Mouse (Mus musculus) lung, postnatal 25 days (tissue): ENCODE measurements at regions not wholly inside any gene's neighbourhood (a gene's known extent, or its start where the extent isn't known, plus 50 kb on each side); places are given as distances from the start of the nearest gene placed in this dataset.

ENCODE experiments used
- DNase-seq: peaks from one replicate; pipeline ENCODE4 v3.0.0; 2022; ENCODE audit warnings: low spot score

DNA sequence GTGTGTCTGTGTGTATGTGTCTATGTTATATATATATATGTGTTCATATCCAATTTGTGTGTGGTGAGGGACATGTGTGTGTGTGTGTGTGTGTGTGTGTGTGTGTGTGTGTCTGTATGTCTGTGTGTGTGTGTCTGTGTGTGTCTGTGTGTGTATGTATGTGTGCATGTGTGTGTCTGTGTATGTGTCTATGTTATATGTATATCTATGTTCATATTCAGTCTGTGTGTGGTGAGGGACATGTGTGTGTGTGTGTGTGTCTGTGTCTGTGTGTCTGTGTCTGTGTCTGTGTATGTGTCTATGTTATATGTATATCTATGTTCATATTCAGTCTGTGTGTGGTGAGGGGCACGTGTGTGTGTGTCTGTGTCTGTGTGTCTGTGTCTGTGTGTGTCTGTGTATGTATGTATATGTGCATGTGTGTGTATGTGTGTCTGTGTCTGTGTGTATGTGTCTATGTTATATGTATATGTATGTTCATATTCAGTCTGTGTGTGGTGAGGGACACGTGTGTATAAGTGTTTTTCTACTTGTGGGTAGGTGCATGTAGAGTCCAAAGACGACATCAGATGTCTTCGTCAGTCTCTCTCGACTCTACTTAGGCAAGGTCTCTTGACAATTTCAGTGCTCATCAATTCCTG, 370.5 kb upstream of the Slc7a11 start:
- no peak for DNase-seq

DNA sequence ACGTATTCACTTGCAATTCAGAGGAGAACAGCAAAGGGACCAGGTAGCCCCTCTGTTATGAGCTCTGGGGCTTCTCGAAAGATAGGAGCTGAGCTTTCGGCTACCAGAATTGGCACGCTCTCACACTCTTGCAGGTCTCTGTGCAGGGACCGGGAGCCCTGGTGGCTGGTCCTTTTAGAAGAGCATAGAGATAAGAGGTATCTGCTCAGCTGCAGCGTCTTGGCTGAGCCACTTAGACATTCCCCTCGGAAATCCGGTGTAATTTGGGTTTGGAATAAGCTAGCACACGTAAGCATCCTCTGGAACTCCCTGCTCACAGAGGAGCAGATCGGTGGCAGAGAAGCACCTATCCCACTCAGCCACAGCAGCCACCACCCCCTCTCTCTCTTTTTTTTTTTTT, 372.3 kb upstream of the Slc7a11 start:
- no peak for DNase-seq

DNA sequence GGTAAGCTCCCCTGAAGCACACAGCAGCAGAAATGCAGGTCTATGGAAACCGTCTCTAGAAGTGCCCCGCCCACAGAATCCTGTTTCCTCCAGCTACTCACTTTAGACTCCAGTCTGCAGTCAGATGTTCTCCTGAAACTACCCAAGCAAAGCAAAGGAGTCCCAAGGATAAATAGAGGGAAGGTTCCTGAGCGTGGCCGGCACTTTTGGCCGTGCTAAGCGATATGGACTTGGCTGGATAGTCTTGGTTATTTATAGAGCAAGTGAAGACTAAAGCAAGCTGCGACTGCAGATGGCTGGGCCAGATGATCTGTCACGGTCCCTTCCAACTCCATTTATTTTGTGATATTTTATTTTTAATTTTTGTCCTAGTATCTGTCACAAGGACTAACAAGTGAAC, 373.1 kb upstream of the Slc7a11 start:
- DNase-seq = no peak

DNA sequence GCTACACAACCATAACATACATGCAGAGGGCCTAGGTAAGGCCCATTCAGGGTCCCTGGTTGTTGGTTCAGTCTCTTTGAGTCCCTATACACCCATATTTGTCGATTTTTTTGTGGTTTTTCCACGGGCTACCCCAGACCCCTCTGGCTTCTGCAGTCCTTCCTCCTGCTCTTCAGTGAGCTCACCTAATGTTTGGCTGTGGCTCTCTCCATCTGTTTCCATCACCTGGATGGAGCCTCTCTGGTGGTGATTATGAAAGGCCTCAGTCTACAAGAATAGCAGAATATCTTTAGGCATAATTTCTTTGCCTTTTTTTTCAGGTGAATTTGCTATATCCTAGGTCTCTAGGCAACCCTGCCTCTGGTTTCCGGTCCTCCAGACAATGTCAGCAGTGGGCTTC, 373.9 kb upstream of the Slc7a11 start:
- DNase-seq = no peak

DNA sequence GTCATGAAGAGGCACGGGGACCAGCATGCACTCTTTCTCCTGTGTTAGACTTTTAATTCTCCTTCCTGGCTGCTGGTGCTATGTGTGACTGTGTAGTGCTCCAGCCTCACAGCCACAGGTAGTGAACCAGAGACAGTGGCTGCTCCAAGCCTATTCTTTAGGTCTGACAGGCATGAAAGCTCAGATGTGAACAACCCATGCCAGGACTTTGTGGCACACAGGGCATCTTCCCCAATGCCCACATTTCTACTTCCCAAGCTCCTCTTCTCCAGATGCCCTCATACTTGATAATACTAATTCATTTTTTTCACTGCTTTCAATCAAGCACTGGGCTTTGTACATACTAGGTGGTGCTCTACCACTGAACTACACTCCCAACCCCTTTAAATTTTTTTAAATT, 377.4 kb upstream of the Slc7a11 start:
- DNase-seq = no peak

DNA sequence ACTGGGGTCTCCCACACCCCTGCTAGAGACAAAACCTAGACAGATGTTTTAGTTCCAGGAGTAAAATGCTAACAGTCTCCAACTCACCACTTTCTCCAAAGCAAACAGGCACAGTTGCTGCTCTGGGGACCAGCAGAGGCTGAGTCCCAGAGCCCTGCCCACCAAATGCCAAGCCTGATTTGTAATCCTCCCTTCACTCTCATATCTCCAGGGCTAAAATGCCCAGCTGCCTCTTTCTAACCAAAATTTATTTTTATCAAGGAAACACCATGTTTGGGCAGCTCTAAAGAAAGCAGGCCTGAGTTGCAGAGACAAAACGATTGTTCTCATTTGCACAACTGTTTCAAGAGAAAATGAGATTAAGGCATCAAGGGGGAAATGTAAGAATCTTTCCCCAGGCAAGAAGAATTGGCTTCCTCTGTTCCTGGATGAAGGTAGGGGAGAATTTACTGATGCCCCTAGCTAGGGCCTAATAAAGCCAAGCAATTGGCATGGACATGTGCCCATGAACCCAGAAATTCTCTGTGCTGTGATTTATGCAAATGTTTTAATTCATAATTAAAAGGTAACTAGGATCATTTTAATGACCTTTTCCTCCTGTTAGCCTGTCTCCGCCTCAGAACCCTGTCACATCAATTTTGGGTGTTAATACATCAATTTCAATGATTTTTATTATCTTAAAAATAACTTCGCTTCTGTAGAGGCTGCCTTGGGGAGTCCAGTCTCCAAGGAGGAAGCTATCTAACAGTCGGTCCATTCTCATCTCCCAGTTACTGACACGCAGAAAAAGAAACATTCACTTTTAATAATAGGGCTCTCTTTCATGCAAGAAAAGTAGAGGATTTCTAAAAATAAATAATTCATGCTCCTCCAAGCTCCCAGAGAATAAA, 382.4 kb upstream of the Slc7a11 start:
- DNase-seq = no peak

DNA sequence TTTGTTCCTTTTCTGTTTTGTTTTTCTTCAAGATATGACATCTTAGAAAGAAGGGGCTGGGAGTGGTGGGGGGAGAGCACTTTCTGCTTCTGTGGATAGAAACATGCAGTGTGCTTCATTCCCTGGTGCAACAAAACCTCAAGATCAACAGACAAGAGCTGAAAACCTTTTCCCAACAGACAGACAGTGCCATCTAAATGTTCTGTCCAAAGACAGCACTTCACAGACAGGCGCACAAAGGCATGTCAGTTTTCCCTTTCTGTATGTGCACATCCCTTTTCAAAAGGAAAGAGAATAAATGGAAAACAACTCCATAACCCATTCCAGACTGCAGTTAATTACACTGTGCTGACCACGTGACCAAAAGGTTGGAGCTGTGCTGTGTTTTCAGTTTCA, 383.0 kb upstream of the Slc7a11 start:
- DNase-seq = no peak

DNA sequence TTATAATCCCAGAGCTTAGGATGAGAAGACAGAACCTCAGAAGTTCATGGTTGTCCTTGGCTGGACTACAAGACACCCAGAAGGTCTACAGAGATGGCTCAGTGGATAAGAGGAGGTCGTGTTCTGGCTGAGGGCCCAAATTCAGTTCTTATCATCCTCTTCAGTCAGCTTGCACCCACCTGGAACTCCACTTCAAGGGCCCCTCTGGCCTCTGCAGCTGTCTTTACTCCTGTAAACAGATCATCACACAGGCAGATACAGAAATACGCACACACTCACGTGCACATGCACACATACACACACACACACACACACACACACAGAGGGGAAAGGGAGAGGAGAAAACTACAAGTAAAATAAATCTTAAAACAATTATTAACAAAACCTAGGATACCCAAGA, 385.8 kb upstream of the Slc7a11 start:
- no peak for DNase-seq

DNA sequence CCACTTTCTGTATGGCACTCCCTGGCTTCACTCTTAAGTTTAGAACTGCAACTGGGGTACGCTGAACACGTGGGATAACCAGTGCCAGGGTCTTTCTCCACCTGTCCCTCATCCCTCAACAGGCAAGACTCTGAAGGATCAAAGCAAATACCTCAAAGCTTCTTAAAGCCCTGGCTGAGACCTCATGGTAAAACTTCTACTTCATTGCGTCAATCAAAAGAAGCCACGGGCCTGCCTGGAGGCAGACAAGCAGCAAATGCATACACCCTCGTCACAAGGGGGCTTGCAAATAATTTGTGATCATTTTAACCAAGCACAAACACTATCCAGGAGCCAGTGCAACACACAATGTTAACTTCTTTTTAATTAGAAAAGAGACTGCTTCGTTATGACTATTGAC, 387.0 kb upstream of the Slc7a11 start:
- no peak for DNase-seq

DNA sequence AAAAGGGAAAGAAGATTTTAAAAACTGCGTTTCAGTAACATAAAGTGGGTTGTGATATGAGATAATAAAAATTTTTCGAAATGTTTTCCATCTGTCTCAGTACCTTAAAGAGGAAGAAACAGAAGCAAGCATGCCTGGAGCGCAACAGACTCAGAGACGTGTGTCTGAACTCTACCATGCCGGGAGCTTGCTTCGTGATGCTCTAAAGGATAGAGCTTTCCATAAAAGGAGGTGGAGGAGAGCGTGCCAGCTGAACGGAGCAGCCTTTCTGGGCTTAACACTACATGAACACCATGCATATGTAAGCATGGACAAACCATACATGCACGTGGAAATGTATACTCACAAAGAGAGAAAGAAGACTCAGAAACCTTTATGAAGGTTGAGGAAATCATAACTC, 387.5 kb upstream of the Slc7a11 start:
- DNase-seq = no peak

DNA sequence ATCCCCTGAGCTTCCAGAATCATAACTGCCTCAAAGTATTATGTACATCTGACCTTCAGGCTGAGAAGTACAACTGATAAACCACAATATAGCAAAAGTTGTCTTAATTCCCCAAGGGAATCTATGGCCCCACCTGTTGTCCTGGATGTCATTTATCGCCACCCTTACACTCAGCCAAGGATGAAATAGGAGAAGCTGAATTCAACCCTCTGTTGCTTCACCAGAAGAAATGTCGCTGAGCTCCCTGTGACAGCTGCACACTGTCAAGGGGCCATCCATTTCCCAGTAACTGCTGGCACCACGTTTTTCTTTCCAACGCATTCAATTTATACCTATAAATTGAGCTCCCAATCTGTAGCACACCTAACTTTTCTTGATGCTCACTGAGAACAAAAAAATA, 382.0 kb upstream of the Noct start:
- no peak for DNase-seq

DNA sequence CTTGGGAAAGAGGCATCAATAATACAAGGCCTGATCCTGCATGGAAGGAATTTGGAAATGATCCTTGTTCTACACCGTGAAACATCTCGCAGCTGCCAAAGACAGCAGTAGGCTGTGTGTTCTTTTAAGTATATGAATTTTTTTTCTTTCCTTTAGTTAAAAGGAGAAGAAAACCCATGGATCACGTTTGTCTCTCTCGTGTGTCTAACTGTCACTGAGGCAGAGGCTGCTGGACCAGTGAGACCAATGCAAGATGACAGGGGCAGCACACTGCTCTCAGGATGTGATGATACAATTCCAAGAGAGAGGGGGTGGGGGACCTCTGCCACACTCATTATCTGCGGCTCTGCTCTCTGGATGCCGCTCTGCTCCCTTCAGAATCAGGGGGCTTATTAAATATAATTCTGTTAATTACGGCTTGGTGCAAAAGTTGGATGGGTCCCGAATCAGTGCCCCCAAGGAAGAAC, 379.4 kb upstream of the Noct start:
- DNase-seq = no peak

DNA sequence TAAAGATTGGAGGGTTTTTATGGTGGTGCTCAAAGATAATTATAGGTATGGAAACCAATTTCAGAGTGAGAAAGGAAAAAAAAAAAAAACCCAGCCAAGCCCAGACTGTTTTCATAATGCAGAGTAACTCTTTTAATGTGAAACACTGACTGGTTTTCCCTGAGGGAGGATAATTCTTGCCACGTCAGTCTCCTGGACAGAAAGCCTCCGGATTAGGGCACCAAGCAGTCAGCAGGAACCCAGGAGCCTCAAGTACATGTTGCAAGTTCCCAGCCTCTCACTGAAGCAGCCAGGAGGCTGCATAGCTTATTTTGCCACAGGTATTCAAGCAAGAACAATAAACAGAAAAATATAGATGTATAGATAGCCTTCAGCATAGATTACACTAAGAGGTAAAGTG, 378.9 kb upstream of the Noct start:
- DNase-seq = no peak

DNA sequence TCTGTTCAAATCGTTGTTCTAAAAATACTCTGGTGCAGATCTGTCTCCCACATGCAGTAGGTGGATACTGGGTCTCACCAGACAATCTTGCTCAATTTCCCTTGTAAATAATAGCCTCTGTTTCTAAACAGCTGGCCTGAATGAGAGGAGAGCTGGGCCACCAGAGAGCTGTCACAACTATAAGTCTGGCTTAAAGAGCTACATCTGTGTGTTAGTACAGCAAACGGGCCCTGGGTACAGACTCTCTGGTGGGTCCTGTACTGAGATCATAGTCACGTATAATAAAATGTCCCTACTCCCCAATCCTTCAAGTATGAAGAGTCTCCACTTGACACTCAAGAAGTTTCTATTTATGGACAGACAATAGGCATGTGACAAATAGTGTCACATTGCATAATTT, 375.7 kb upstream of the Noct start:
- no peak for DNase-seq

DNA sequence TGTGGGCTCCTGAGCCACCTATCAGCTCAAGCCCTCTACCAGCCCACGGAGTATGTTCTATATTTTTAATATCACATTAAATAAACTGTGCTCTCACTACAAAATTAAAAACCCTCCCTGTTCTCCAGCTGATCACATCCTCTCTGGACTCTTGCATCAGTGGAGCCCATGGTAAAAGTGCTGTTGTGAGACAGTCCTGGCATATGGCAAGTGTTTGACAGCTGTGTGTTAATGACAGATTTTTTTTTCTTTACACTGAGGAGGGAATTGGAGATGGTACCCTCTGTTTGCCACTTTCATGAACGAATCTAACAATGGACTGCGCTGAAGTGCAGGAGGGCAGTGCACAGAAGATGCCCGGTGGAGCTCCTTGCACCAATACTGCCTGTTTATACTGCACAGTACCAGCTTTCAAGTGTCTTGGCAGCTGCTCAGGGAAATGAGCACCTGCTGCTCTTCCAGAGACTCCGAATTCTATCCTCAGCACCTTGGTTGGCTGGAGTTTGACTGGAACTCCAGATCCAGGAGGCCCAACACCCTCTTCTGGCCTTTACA, 373.1 kb upstream of the Noct start:
- DNase-seq = no peak

DNA sequence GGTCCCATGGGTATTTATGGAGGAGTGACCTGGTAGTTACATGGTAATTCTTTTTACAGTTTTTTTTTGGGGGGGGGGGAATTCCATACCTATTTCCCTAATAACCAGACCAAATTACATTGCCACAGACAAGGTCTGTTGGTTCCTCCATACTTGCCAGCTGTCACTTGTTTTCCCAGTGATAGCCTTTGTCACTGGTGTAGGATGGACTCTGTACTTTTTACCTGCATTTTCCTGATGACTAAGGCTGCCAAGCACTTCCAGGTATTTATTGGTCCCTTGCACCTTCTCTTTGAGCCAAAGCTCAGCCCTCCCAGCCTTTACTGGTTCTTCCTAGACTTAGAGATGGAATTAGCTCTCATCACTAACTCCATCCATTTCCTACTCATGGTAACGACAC, 357.1 kb upstream of the Noct start:
- DNase-seq = no peak

DNA sequence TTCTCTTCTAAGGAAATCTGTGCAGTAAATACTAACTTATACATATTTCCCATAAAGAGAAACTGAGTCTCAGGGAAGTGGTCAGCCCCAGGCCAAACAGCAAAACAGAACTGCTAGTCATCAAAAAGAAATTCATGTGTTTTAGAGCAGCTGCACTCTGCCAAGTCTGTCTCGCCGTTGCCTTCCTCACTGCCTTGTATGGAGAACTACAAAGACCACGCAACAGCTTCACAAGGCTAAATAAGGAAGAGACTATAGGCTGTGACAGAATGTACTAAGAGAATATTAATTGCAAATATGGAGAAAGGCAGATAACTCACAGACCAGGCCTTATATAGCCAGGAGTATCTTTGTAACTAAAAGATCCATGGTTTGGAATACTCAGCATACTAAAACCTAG, 355.0 kb upstream of the Noct start:
- DNase-seq = no peak

DNA sequence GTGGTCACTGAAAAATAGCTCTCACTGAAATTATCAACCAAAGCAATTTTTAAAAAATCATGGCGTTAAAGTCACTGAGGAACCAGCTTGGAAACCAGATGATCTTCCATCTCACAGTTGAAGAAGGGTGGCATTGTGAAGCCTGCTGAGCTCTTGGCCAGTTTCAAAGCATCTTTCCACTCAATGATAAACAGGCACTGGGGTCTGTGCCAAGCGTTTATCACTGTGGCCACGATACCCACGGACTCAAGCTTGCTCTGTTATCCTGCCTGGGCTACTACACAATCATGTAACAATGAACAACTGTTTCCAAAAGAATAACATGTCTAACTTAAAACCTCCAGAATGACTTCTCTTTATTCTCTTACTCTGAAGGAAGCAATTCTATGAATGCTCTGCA, 345.2 kb upstream of the Noct start:
- DNase-seq = no peak

DNA sequence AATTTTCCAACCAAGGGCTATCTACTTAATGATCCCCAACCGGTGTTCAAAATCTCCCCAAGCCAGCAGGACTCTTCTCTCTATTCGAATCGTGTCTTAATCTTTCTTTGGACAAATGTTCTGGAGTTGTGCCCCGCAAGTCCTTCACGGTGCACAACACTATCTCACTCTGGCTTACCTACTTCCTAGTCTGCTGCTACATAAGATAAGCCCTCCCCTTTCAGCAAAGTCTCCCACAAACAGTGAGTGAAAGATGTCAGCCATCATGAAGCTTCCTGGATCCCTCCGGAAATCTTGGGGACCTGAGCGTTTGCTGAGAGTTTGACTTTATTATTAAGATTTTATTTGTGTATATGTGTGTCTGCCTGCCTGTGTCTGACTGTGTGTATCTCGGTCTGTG, 344.7 kb upstream of the Noct start:
- no peak for DNase-seq

DNA sequence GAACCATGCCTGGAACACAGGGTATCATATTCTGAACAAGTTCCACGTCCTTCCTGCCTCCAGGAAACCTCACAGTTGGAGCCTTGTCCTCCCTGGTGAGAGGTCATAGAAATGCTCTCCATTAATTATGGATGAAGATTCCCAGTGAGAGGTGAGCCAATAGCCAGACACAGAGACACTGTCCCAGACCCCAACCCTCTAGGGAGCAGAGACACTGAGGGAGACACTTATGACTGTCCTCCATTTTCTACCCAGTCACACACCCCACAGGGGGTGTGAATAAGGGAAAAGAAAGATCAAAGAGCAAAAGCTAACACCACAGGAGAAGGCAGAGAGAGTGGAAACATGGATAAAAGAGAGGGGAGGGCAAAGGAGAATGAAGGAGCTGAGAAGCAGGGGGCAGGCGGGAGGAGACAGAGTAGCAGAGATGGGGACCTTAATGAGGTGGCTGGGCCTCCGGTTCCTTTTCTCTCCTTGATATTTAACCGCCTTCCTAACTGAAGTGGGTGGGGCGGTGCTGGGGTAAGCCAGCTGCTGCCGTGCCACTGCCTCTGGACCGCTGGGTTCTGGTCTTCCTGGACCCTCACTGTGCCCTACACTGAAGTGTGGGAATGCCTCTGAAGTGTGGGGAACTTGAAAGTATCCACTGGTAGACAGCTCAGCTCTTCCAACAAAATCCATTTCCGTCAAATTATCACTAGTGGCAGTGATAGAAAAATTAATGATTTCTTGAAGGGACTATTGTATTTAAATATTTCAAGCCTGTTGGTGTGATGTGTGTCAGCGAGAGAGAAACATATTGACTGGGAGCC, 342.6 kb upstream of the Noct start:
- no peak for DNase-seq

DNA sequence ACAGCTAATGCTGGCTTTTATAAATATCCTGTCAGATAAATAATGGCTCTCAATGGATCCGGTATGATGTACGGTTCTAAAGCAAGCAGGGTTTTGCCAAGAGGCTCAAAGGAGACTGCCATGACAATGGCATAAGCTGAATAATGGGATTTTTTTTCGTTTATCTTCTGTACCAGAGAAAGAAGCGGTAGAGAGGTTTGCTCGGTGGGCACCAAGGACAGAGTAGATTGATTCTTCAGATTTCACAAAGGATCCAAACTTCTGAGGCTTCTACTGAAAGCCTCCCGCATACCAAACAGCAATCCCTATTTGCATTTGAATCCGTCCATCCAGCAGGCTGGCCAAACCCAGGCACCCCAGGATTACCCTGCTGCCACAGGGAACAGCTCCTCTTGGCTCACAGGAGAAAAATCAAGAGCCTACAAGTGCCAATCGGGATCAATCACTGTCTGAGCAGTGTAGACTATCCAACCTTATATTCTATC, 342.0 kb upstream of the Noct start:
- no peak for DNase-seq

DNA sequence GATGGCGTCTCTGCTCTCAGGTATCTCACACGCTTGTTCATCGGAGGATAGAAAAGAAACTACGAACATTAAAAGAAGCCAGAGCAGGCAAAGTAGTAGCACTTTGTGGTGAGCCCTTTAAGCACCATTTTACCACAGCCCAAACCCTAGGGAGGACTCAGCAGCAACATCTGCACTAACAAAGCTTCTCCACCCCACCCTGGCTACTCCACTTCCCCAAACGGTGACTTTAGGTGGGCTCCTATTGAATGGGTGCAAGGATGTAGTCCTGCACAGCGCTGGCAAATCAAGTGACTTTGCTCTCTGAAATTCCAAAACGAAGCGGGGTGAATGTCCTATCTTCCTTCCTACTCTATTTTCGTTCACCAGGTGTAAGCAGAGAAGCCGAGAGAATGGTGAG, 337.9 kb upstream of the Noct start:
- DNase-seq = no peak
